Mouse (Mus musculus) cortical plate, adult 2 months (tissue): ENCODE results near the gene Apobec1.

Experiments used
- CTCF ChIP-seq: fragments of 200-500 bp; IDR thresholded peaks from 2 replicates; pipeline ENCODE4 v1.5.1; 2011; ENCODE audit warnings: mild to moderate bottlenecking, control low read depth, low read length; ENCODE audit not compliant: insufficient read depth; ENCODE audit errors: extremely low read depth
- POLR2A ChIP-seq: fragments of 200-500 bp; IDR thresholded peaks from 2 replicates; pipeline ENCODE4 v1.6.1; 2011; ENCODE audit warnings: mild to moderate bottlenecking, low read length, control low read depth; ENCODE audit not compliant: insufficient read depth; ENCODE audit errors: extremely low read depth

DNA sequence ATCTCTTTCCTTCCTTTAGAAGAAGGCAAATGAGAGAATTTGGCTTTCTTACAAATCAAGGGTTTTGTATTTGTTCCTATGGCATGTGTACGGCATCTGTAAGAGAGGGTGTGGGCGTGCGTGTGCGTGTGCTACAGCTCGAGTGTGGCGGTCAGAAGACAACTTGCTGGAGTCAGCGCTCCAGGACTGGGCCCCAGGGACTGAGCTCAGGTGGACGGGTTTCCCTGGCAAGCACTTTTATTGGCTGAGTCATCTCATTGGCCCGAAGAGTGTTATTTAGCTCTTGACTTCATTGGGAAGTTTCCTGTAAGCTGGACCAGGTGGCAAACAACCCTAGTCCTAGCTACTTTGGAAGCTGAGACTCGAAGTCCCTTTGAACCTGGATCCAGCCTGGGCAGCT lies 56.3 kb downstream of the Apobec1 start:
- TF ChIP-seq POLR2A (no peak), CTCF (no peak)
